Mouse (Mus musculus) cerebellum, adult 2 months (tissue): ENCODE data around the gene Ripk1. TPM values are rescaled to one million over a fixed set of nuclear protein-coding genes. Genes with fewer than 3 reads are reported as not detected.
"Not testable (repeated sequence)": the region's sequence is repeated elsewhere in the genome, so short reads cannot be mapped to it uniquely, and the experiment has no call there.

Experiments
- DNase-seq, 2 experiments: peaks; one replicate each; pipeline ENCODE4 v3.0.0; 2021
- H3K27ac ChIP-seq: fragments of 200-500 bp; 2 replicates; pipeline ENCODE4 v1.5.1; 2012; ENCODE audit warnings: low read length, control low read depth, inconsistent platforms; ENCODE audit not compliant: insufficient read depth
- H3K27me3 ChIP-seq: fragments of 200-500 bp; 2 replicates; pipeline ENCODE4 v1.6.1; 2012; ENCODE audit warnings: inconsistent platforms, mild to moderate bottlenecking, low read length, moderate library complexity; ENCODE audit not compliant: control insufficient read depth, insufficient read depth
- H3K4me1 ChIP-seq: fragments of 200-500 bp; 2 replicates; pipeline ENCODE4 v1.6.1; 2011; ENCODE audit warnings: low read length; ENCODE audit not compliant: control insufficient read depth, insufficient read depth
- H3K4me3 ChIP-seq: fragments of 200-500 bp; replicated peaks from 2 replicates; pipeline ENCODE3; 2011; ENCODE audit warnings: mild to moderate bottlenecking, low read depth, low read length, control low read depth; ENCODE audit not compliant: insufficient read depth
- CTCF ChIP-seq: fragments of 200-500 bp; IDR thresholded peaks from 2 replicates; pipeline ENCODE4 v1.5.1; 2011; ENCODE audit warnings: low read depth, mild to moderate bottlenecking, control low read depth, low read length, moderate library complexity, borderline replicate concordance; ENCODE audit not compliant: insufficient read depth
- POLR2A ChIP-seq: fragments of 200-500 bp; IDR thresholded peaks from 2 replicates; pipeline ENCODE4 v1.6.1; 2011; ENCODE audit warnings: low read length, control low read depth, borderline replicate concordance; ENCODE audit not compliant: insufficient read depth
- WGBS: fragments of 180-500 bp; shearing (Covaris S2); methylation state at CpG from one replicate; pipeline ENCODE4 v1.1.7; 2018; 5-methylcytosine and 5-hydroxymethylcytosine counted together
- polyA plus RNA-seq: library from polyadenylated mRNA; depleted of rRNA; stranded (reverse); fragments of >200 nt; gene quantifications from 2 replicates; pipeline ENCODE4 v1.2.3, GENCODE M21; 2012

Ripk1 gene
- polyA plus RNA-seq, 1 experiment: 3.4 TPM

DNA sequence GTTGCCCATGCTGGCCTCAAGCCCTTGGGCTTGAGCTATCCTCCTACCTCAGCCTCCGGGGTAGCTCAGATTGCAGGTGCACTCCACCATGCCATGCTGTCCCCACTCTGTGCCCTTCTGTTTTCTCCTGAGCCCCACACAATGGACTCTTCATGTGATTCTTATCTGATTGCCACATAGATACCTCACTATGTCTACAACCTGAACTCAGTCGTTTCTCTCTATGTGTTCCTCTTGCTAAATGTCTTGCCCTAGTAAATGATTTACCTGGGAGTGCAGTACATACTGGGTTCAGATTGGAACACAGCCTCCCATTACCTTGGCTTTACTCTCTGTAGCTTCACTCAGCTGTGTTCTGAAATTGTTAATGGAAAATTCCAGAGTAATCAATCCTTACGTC is 52.8 kb downstream of the Ripk1 start:
- TF ChIP-seq POLR2A (no peak), CTCF (no peak)
- Histone ChIP-seq H3K27me3 (no peaks in the 10 kb centered on the region), H3K4me3 (no peak overlapping the region), H3K4me1 (peaks cover 8% of the 10 kb centered on the region), H3K27ac (no peak overlapping the region)
- no peak for DNase-seq
- 88% methylated on average over 3 of the region's 3 CpGs for WGBS

DNA sequence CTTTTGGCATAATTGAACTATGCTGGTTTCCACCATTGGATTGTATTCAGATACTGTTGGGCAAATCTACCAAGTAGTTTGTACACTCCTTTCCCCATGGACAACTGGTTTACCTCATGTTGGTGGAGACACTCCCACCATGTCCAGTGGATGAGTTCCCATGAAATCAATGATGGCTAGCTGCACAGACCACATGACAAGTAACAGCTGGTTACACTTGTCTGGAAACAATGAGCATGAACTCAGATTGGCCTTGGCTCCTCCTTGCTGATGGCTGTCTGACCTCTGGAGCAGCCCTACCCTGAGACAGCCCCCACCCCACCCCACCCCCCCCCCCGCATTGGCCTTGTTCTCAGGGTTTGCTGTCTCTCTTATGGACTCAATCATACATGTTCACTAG is 55.1 kb downstream of the Ripk1 start:
- Histone ChIP-seq H3K4me3 (no peak overlapping the region), H3K27me3 (no peaks in the 10 kb centered on the region), H3K27ac (no peak overlapping the region), H3K4me1 (peaks cover 8% of the 10 kb centered on the region)
- TF ChIP-seq POLR2A (no peak), CTCF (no peak)
- 78% methylated on average over 1 of the region's 1 CpGs for WGBS
- no peak for DNase-seq

DNA sequence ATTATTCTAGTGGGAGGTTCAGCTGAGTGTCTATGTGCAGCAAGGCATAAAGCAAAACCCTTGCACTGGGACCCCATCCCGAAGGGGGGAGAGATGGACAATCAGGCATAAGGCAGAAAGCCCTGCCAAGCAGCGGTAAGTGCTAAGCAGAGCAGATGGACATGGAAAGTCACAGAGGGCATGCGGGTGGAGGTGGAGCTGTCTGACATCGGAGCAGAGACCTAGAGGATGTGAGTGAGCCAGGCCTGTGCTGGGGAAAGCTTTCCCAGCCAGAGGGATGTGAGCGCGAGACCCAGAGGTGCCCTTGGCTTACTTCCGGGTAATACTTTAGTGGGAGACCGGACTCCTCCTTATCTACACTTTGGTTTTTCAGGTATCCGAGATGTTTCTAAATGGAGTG is 57.9 kb downstream of the Ripk1 start:
- no peak overlapping the region for H3K4me3 ChIP-seq
- H3K27ac ChIP-seq: no peak overlapping the region
- peak in 1 of 2 experiments; percentile 43 for DNase-seq
- TF ChIP-seq CTCF: no peak
- no peak for TF ChIP-seq POLR2A
- H3K27me3 ChIP-seq: no peaks in the 10 kb centered on the region
- WGBS: 39% methylated on average over 9 of the region's 9 CpGs
- no peaks in the 10 kb centered on the region for H3K4me1 ChIP-seq

DNA sequence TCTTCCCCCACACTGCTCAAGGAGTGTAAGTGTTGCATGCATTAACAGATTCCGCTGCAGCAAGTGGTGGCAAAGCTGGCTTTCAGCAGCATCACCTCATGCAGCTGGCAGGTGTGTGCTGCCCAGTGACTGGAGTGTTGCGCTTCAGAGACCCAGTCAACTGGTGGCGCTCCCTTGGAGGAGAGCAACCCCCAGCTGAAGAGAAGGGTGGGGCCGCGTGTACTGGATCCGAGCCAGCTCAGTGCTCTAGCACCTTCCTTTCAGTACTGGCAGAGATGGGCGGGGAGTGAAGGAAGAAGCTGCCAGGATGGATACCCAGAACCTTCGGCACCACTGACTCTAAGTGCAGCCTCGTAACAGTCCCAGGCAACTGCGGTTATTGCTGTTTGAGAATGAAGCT is 60.3 kb downstream of the Ripk1 start:
- no peak for TF ChIP-seq CTCF
- no peak for TF ChIP-seq POLR2A
- DNase-seq: no peak
- Histone ChIP-seq H3K4me1 (no peaks in the 10 kb centered on the region), H3K27me3 (no peaks in the 10 kb centered on the region), H3K27ac (no peak overlapping the region), H3K4me3 (no peak overlapping the region)
- 83% methylated on average over 10 of the region's 10 CpGs for WGBS

DNA sequence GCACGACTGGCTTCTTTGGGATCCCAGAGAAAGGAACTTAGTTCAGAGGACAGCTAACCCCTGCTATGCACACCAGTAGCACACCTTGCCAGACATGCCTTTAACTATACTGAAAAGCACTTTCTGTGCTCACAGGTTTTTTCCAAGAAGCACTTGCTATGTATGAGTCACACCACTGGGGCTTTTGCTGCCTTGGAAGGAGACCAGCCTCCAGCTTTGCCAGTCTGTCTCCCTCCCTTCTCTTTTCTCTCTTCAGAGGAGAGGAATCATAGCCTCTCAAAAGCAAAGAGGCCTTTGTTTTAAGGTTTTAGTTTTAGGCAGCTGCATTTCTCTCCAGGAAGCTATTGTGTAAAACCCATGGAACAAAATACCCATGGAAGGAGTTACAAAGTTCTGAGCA is 64.2 kb downstream of the Ripk1 start:
- no peaks in the 10 kb centered on the region for H3K4me1 ChIP-seq
- H3K27ac ChIP-seq: no peak overlapping the region
- no peak overlapping the region for H3K4me3 ChIP-seq
- DNase-seq: peak in 1 of 2 experiments; percentile 60
- WGBS: 43% methylated on average over 1 of the region's 1 CpGs
- TF ChIP-seq POLR2A: no peak
- TF ChIP-seq CTCF: no peak
- no peaks in the 10 kb centered on the region for H3K27me3 ChIP-seq

DNA sequence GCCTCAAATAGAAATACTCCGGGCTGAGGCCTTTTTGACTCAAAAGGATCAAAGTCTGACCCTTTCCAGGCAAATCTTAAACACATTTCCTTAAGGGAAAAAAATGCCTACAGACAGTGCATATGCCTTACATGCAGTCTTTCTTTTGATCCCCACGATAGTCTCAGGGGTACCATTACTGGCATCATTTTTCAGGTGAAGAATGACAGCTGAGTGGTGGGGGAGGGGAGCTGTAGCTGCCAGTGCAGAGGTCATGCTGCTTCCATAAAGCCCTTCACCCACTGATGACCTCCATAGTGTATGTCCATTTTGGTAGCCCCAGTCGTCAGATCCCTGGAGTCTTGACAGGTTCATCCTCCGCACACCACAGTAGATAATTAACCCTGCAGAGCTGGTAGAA is 68.1 kb downstream of the Ripk1 start:
- Histone ChIP-seq H3K4me3 (no peak overlapping the region), H3K4me1 (no peaks in the 10 kb centered on the region), H3K27ac (no peak overlapping the region), H3K27me3 (no peaks in the 10 kb centered on the region)
- TF ChIP-seq POLR2A (no peak), CTCF (no peak)
- 79% methylated on average over 4 of the region's 4 CpGs for WGBS
- no peak for DNase-seq

DNA sequence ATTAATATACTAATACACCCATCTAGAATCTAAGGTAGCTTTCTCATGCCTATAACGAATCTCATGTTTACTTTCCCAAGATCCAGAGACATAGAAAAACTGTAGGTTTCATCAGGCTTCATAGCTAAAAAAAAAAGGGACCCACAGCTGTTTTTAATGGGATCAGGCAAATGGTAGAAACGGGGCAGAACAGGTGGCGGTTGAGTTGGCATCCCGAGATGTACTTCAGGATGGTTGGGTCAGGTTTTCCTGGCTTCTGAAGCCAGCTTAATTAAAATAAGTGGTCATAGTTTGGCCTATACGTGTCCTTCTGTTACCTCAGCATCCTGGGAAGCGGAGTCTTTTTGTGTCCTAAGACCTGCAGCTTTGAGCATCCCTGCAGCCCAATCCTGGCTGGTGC is 69.7 kb downstream of the Ripk1 start:
- no peak overlapping the region for H3K4me3 ChIP-seq
- H3K27ac ChIP-seq: no peak overlapping the region
- peaks cover 4% of the 10 kb centered on the region; the same call in 1 of the 2 replicates for H3K4me1 ChIP-seq
- H3K27me3 ChIP-seq: no peaks in the 10 kb centered on the region
- no peak for TF ChIP-seq CTCF
- no peak for TF ChIP-seq POLR2A
- no peak for DNase-seq
- WGBS: 67% methylated on average over 6 of the region's 6 CpGs

DNA sequence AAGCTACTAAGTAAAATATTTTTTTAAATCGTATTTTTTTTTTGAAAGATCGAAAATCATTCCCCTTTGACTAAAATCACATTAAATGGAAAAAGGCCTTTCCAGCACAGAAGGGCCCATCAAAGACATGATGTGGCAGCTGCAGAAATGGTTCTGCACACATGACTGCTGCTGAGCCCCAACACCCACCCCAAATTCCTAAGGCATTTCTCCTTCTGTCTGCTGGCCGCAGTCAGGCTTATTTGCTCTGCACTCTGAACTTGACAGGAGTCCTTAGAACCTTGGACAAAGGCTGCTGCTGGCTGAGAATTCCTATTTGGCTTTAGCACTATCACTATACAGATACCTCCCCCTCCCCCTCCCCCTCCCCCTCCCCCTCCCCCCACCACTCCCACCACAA is 70.7 kb downstream of the Ripk1 start:
- H3K4me3 ChIP-seq: no peak overlapping the region
- TF ChIP-seq CTCF (no peak), POLR2A (no peak)
- H3K27ac ChIP-seq: no peak overlapping the region
- no peaks in the 10 kb centered on the region for H3K27me3 ChIP-seq
- no peak for DNase-seq
- 73% methylated on average over 3 of the region's 3 CpGs for WGBS
- H3K4me1 ChIP-seq: peaks cover 4% of the 10 kb centered on the region; the same call in 1 of the 2 replicates

DNA sequence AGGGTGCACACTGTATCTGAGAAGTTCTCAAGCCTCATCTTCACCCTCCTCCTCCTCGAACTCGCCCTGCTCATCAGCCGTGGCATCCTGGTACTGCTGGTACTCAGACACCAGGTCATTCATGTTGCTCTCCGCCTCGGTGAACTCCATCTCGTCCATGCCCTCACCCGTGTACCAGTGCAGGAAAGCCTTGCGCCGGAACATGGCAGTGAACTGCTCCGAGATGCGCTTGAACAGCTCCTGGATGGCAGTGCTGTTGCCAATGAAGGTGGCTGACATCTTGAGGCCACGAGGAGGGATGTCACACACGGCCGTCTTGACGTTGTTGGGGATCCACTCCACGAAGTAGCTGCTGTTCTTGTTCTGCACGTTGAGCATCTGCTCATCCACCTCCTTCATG is 72.3 kb downstream of the Ripk1 start:
- H3K27me3 ChIP-seq, H3K4me1 ChIP-seq, H3K27ac ChIP-seq, DNase-seq, H3K4me3 ChIP-seq: not testable (repeated sequence)
- 96% methylated on average over 12 of the region's 17 CpGs for WGBS

DNA sequence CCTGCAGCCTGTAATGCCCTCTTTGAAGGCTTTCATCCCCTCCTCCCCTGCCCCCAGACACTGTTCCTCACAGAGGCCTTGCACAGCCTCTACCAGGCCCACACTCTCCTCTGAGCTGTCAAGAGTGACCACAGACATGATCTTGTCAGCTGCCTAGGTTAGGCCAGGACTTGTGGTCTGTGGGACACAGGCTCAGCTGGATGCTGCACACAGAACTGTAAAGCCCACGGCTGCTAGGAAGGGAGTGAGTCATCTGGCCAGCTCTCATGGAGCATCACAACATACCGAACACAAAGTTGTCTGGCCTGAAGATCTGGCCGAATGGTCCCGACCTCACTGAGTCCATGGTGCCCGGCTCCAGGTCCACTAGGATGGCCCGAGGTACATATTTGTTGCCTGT is 73.7 kb downstream of the Ripk1 start:
- H3K27me3 ChIP-seq, H3K27ac ChIP-seq, H3K4me3 ChIP-seq, DNase-seq, H3K4me1 ChIP-seq: not testable (repeated sequence)
- 68% methylated on average over 6 of the region's 6 CpGs for WGBS
